Mouse (Mus musculus) layer of hippocampus, adult 9-10 months (tissue): Measurements from ENCODE around the gene Olfr1496.
"Not testable (repeated sequence)": the region's sequence is repeated elsewhere in the genome, so short reads cannot be mapped to it uniquely, and the experiment has no call there.

Experiments
- DNase-seq: peaks from one replicate; pipeline ENCODE4 v3.0.0; 2022; ENCODE audit warnings: low spot score

Gene Olfr1496

GRCm38 (mm10) chr19:13777578-13777977, at the start of gene Olfr1496:
TSS of gene Olfr1496 (plus strand) at chr19:13777878.
- DNase-seq: no peak

DNA sequence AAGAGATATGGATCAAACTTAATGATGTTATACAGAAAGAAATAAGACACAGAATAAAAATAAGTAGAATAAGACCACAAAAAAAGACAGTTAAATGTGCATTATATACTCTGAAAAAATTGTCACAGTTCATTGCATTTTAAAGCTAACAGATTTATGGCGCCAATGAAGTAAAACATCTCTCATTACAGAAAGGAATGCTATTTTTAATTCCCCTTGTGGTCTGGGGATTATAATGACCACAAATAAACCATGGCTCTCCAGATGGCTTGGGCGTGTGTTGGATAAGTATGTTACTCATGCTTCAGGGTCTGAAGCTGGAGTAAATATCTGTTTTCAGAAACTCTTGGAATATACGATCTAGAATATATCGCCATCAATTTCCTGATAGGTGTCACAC, 38.2 kb upstream of the Olfr1496 start, which contains the start of gene Olfr1494:
Gene Olfr1494 (plus strand): TSS at position 301 of the 400 bp plus-strand sequence.
- no peak for DNase-seq

GRCm38 (mm10) chr19:13749366-13749765, 28.3 kb upstream of the Olfr1496 start:
- DNase-seq: no peak

GRCm38 (mm10) chr19:13764306-13764705, 13.4 kb upstream of the Olfr1496 start, which contains the start of gene Olfr1495:
TSS of gene Olfr1495 (plus strand) at chr19:13764606.
- no peak for DNase-seq

DNA sequence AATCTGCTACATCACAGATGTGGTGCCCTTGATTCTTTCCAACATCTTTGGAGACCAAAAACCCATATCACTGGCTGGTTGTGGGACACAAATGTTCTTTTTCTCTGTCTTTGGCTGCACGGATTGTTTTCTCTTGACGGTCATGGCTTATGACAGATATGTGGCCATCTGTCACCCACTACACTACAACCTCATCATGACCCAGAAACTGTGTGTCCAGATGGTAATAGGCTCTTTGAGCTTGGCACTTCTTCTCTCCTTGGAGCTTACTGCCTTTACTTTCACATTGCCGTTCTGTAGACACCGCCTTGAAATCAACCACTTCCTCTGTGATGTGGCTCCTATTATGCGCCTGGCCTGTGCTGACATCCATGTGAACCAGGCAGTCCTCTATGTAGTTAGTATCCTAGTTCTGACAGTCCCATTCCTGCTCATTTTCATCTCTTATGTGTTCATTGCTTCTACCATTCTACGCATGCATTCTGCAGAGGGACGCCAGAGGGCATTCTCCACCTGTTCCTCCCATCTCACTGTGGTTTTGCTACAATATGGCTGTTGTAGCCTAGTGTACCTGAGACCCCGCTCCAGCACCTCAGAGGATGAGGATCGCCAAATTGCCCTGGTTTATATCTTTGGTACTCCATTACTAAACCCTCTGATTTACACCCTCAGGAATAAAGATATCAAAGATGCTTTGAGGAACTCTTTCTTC, 9.0 kb upstream of the Olfr1496 start:
- no peak for DNase-seq

DNA sequence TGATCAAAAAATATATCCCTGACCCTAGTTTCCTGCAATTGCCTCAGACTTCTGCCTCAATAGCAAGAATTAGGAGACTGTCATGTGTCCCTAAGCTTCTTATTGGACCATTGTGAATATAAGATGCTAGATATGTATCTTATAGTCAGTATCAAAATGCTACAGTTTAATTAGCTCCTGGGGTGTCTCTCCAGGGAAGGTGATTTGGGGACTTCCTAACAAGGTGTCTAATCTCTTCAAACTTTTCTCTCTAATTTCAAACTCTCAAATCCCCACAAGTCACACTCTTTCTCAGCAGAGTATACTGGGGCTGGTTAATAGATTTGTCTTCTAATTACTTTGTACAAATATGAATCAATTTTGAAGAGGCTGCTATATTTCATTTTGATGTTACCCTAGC, 20.4 kb downstream of the Olfr1496 start, which contains the start of gene Olfr1497:
Gene Olfr1497 (minus strand): TSS at position 101 of the 400 bp plus-strand sequence.
- DNase-seq: no peak

DNA sequence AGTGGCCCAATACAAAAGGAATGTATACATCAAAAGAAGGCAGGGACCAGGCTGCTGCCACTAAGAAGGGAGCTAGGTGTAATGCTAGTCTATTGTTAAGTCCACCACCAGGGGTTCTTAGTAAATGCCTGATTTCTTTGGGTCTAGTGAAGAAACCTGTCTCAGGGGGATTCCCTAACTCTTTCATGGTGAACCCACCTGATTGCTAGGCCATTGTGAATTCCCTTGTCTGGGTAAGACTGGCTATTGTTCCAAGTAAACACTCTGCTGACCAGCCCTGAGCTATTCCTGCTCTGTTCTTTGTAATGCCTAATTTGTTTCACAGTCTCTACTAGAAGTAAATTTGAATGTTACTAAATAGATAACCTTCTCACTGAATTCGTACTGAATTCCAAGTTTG, 27.8 kb downstream of the Olfr1496 start:
- not testable (repeated sequence) for DNase-seq

DNA sequence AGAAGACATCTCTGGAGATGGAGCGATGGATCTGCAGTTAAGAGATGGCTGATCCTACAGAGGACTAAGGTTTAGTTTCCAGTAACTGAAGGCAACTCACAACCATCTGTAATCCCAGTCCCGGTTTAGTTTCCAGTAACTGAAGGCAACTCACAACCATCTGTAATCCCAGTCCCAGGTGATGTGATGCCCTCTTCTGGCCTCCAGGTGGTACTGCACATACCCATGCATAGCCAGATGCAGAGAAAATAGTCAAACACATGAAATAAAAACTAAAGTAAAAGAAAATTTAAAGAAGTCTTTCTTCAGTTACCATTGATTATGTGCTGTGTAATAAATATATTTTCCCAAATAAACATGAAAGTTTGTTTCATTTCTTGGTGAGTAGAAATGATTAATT, 35.1 kb downstream of the Olfr1496 start:
- DNase-seq: no peak

- DNase-seq: peak; percentile 2
Measured at GRCm38 (mm10) chr19:13818827-13819226, 41.1 kb downstream of the Olfr1496 start.

DNA sequence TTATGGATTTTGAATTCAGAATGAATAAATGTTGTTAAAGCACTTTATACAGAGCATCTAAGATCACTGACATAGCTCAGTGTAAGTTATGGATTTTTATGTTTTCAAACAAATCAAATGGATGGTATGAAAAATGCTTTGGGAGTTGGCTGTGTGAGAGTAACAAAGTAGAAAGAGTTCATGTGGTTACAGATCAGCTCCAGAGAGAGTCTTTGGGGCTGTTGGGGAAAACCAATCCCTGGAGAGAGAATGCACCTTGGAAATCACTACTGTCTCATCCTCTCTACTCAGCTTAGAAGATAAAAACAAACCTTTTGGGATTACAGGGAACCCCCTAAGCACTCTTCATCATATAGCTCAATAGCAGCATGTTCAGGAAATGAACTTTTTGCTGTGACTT, 41.7 kb downstream of the Olfr1496 start, which contains the start of gene Olfr1499:
Gene Olfr1499 (minus strand): TSS at position 101 of the 400 bp plus-strand sequence.
- DNase-seq: no peak

GRCm38 (mm10) chr19:13820847-13821246, 43.2 kb downstream of the Olfr1496 start:
- no peak for DNase-seq

DNA sequence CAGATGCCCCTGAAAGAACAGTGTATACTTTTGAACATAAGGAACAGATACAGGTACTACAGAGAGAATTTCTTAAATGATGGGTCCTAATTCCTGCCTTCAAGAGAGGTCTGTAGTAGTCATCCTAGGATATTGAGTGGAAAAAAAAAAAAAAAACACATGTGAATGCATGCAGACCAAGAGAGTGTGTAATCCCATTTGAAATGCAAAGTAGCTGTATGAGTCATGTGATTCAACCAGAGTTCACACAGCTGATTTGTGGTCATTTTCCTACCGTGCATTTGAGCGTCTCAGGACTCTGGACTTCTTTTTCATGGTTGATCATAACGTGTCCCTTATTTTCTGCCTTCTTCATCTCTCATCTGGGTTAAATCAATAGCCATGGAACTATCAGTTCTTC, 50.8 kb downstream of the Olfr1496 start:
- no peak for DNase-seq

DNA sequence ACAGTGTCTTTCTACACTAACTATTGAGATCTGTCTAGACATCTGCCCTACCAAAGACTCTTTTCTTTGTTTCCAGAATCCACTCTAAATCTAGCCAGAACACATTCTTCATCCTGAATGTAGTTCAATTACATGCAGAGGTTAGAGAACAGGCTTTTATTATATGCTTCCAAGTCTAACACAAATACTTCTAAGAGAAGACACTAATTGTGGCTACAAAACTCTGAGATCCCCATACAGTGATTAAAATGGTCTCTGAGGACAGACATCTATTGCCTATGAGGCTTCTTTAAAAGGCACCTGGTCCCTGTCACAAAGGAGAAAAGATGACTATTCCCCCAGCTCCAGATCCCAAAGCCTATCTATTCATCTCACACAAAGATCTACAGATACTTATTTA, 52.7 kb downstream of the Olfr1496 start, which contains the start of gene Olfr1500:
Gene Olfr1500 (minus strand): TSS at position 101 of the 400 bp plus-strand sequence.
- DNase-seq: no peak
